Mouse (Mus musculus) thymus, adult 2 months (tissue): Measurements from ENCODE around the gene Wdr86.

ENCODE experiments used
- CTCF ChIP-seq: fragments of 200-500 bp; IDR thresholded peaks from 2 replicates; pipeline ENCODE4 v1.5.1; 2012; ENCODE audit warnings: mild to moderate bottlenecking, control low read depth, low read length, moderate library complexity, borderline replicate concordance; ENCODE audit not compliant: control insufficient read depth, poor library complexity, insufficient read depth; ENCODE audit errors: extremely low read depth
- POLR2A ChIP-seq: fragments of 200-500 bp; IDR thresholded peaks from 2 replicates; pipeline ENCODE4 v1.6.1; 2012; ENCODE audit warnings: mild to moderate bottlenecking, low read length, control low read depth, moderate library complexity; ENCODE audit not compliant: control insufficient read depth, poor library complexity, insufficient read depth; ENCODE audit errors: extremely low read depth

- TF ChIP-seq CTCF (no peak), POLR2A (no peak)
Observed at GRCm38 (mm10) chr5:24718076-24718475, 12.5 kb downstream of the Wdr86 start.
